Mouse (Mus musculus) midbrain, embryonic 14.5 days (tissue): ENCODE data around the gene Pold1. TPM values are rescaled to one million over a fixed set of nuclear protein-coding genes. Genes with fewer than 3 reads are reported as not detected.

ENCODE experiments used
- ATAC-seq: fragments of 200-750 bp; cut with Nextera tagmentation; 2 replicates; pipeline ENCODE4 v1.8.0; 2017; ENCODE audit warnings: moderate number of reproducible peaks, moderate library complexity; ENCODE audit not compliant: low FRiP score, low TSS enrichment
- DNase-seq: peaks from one replicate; pipeline ENCODE4 v3.0.0-alpha.2; 2015
- H3K27ac ChIP-seq: fragments of 300-500 bp; sonication (generic); replicated peaks from 2 replicates; pipeline ENCODE4 v1.5.1; 2014; ENCODE audit warnings: mild to moderate bottlenecking, low read depth, low read length, moderate library complexity
- H3K27me3 ChIP-seq: fragments of 300-500 bp; sonication (generic); 2 replicates; pipeline ENCODE4 v1.6.1; 2014; ENCODE audit warnings: low read length, control low read depth, mixed read lengths; ENCODE audit not compliant: control insufficient read depth, insufficient read depth
- H3K36me3 ChIP-seq: fragments of 300-500 bp; sonication (generic); 2 replicates; pipeline ENCODE4 v1.6.1; 2014; ENCODE audit warnings: low read length, control low read depth; ENCODE audit not compliant: control insufficient read depth, insufficient read depth
- H3K4me1 ChIP-seq: fragments of 300-500 bp; sonication (generic); 2 replicates; pipeline ENCODE4 v1.6.1; 2014; ENCODE audit warnings: mild to moderate bottlenecking, antibody characterized with exemption, low read length, control low read depth; ENCODE audit not compliant: control insufficient read depth, insufficient read depth
- H3K4me2 ChIP-seq: fragments of 300-500 bp; sonication (generic); 2 replicates; pipeline ENCODE4 v1.6.1; 2014; ENCODE audit warnings: mild to moderate bottlenecking, low read length, moderate library complexity
- H3K4me3 ChIP-seq: fragments of 300-500 bp; sonication (generic); replicated peaks from 2 replicates; pipeline ENCODE4 v1.5.1; 2014; ENCODE audit warnings: low read depth, low read length
- H3K9ac ChIP-seq: fragments of 300-500 bp; sonication (generic); replicated peaks from 2 replicates; pipeline ENCODE4 v1.6.1; 2014; ENCODE audit warnings: mild to moderate bottlenecking, low read length, moderate library complexity
- H3K9me3 ChIP-seq: fragments of 300-500 bp; sonication (generic); 2 replicates; pipeline ENCODE4 v1.6.1; 2016; ENCODE audit warnings: low read length, control low read depth, mixed read lengths; ENCODE audit not compliant: control insufficient read depth
- WGBS: fragments of 180-500 bp; shearing (Covaris S2); extraction: QIAGEN DNeasy Blood & Tissue Kit; methylation state at CpG from one replicate; pipeline ENCODE4 v1.1.7; 2014; 5-methylcytosine and 5-hydroxymethylcytosine counted together
- polyA plus RNA-seq: library from polyadenylated mRNA; unstranded; fragments of >200 nt; fragmentation: Nextera tagmentation; extraction: Ambion mirVana; gene quantifications from 2 replicates; pipeline ENCODE4 v1.2.1, GENCODE M21; 2014

Pold1 gene
- polyA plus RNA-seq, 1 experiment from 2014 or later, result 19.5 TPM

GRCm38 (mm10) chr7:44527483-44528398 lies 20.9 kb downstream of the Pold1 start:
- H3K4me3 ChIP-seq, result peak overlapping the region; percentile 30
- WGBS, result 5% methylated on average over 40 of the region's 40 CpGs
- peaks cover 6% of the 10 kb centered on the region; the same call in 1 of the 2 replicates for H3K4me1 ChIP-seq
- peak overlapping the region; percentile 64 for H3K4me2 ChIP-seq
- H3K9ac ChIP-seq, result peak overlapping the region; percentile 47
- no peaks in the 10 kb centered on the region for H3K9me3 ChIP-seq
- no peaks in the 10 kb centered on the region for H3K36me3 ChIP-seq
- DNase-seq (peak; percentile 82), ATAC-seq (no peak)
- H3K27ac ChIP-seq, result no peak overlapping the region
- peaks cover 22% of the 10 kb centered on the region; the same call in 1 of the 2 replicates for H3K27me3 ChIP-seq

- H3K27ac ChIP-seq, result no peak overlapping the region
- peaks cover 8% of the 10 kb centered on the region; the same call in 1 of the 2 replicates for H3K4me1 ChIP-seq
- H3K27me3 ChIP-seq, result peaks cover 32% of the 10 kb centered on the region; the same call in 1 of the 2 replicates
- 88% methylated on average over 14 of the region's 14 CpGs for WGBS
- no peak overlapping the region for H3K9ac ChIP-seq
- no peak for ATAC-seq
- no peaks in the 10 kb centered on the region for H3K9me3 ChIP-seq
- DNase-seq, result no peak
- H3K36me3 ChIP-seq, result no peaks in the 10 kb centered on the region
- no peak overlapping the region for H3K4me2 ChIP-seq
- H3K4me3 ChIP-seq, result no peak overlapping the region
Observed at GRCm38 (mm10) chr7:44526414-44527154, 22.1 kb downstream of the Pold1 start.

- Histone ChIP-seq H3K27ac (no peak overlapping the region), H3K27me3 (peaks cover 32% of the 10 kb centered on the region; the same call in 1 of the 2 replicates), H3K36me3 (no peaks in the 10 kb centered on the region), H3K9me3 (no peaks in the 10 kb centered on the region), H3K4me3 (no peak overlapping the region), H3K9ac (no peak overlapping the region), H3K4me2 (no peak overlapping the region), H3K4me1 (peaks cover 10% of the 10 kb centered on the region; the same call in 1 of the 2 replicates)
- no peak for ATAC-seq
- DNase-seq, result peak; percentile 49
- 15% methylated on average over 22 of the region's 22 CpGs for WGBS
Observed at GRCm38 (mm10) chr7:44525126-44525832, 23.4 kb downstream of the Pold1 start.

GRCm38 (mm10) chr7:44524502-44524901 lies 24.1 kb downstream of the Pold1 start, which contains the start of gene Mybpc2:
TSS of gene Mybpc2 (minus strand) at chr7:44524656.
- no peak within 1 kb of the TSS for H3K4me2 ChIP-seq
- peaks cover 10% of the 10 kb centered on the region; the same call in 1 of the 2 replicates for H3K4me1 ChIP-seq
- ATAC-seq, result no peak
- peaks cover 32% of the 10 kb centered on the region; the same call in 1 of the 2 replicates for H3K27me3 ChIP-seq
- WGBS, result 38% methylated on average over 12 of the region's 12 CpGs
- H3K36me3 ChIP-seq, result no peaks in the 10 kb centered on the region
- no peak within 1 kb of the TSS for H3K4me3 ChIP-seq
- H3K9ac ChIP-seq, result 0 out of 2 replicates have a peak within 1 kb of the TSS, but pooled peaks have one; percentile 23
- no peak for DNase-seq
- no peaks in the 10 kb centered on the region for H3K9me3 ChIP-seq
- H3K27ac ChIP-seq, result no peak within 1 kb of the TSS

- Histone ChIP-seq H3K9ac (no peak overlapping the region), H3K36me3 (no peaks in the 10 kb centered on the region), H3K4me2 (no peak overlapping the region), H3K9me3 (no peaks in the 10 kb centered on the region), H3K27me3 (peaks cover 28% of the 10 kb centered on the region; the same call in 1 of the 2 replicates), H3K27ac (no peak overlapping the region), H3K4me1 (peaks cover 9% of the 10 kb centered on the region; the same call in 1 of the 2 replicates), H3K4me3 (no peak overlapping the region)
- DNase-seq (no peak), ATAC-seq (no peak)
- 83% methylated on average over 2 of the region's 2 CpGs for WGBS
Observed at GRCm38 (mm10) chr7:44523056-44523455, 25.6 kb downstream of the Pold1 start.

- Histone ChIP-seq H3K4me1 (0 out of 2 replicates have a peak, but pooled peaks cover 4% of the 10 kb centered on the region), H3K36me3 (no peaks in the 10 kb centered on the region), H3K4me3 (no peak overlapping the region), H3K9me3 (no peaks in the 10 kb centered on the region), H3K27ac (no peak overlapping the region), H3K9ac (peak overlapping the region; percentile 37; the same call in 1 of the 2 replicates), H3K4me2 (peak overlapping the region; percentile 33; the same call in 1 of the 2 replicates), H3K27me3 (peaks cover 28% of the 10 kb centered on the region; the same call in 1 of the 2 replicates)
- DNase-seq (peak; percentile 83), ATAC-seq (peak; percentile 27; the same call in 1 of the 2 replicates)
- WGBS, result 3% methylated on average over 20 of the region's 20 CpGs
Observed at GRCm38 (mm10) chr7:44521710-44522109, 26.9 kb downstream of the Pold1 start.

GRCm38 (mm10) chr7:44520990-44521389 lies 27.7 kb downstream of the Pold1 start:
- H3K4me2 ChIP-seq, result no peak overlapping the region
- H3K4me1 ChIP-seq, result 0 out of 2 replicates have a peak, but pooled peaks cover 4% of the 10 kb centered on the region
- 56% methylated on average over 3 of the region's 3 CpGs for WGBS
- peaks cover 28% of the 10 kb centered on the region; the same call in 1 of the 2 replicates for H3K27me3 ChIP-seq
- no peak for DNase-seq
- H3K27ac ChIP-seq, result no peak overlapping the region
- H3K9me3 ChIP-seq, result no peaks in the 10 kb centered on the region
- no peak overlapping the region for H3K4me3 ChIP-seq
- H3K9ac ChIP-seq, result no peak overlapping the region
- H3K36me3 ChIP-seq, result no peaks in the 10 kb centered on the region
- ATAC-seq, result no peak
